Mouse (Mus musculus): ENCODE measurements around the gene Vwa7. TPM values are rescaled to one million over a fixed set of nuclear protein-coding genes. Genes with fewer than 3 reads are reported as not detected.

The Vwa7 gene
- polyA plus RNA-seq, 1 experiment from 2014 or later, result 0.28 TPM

DNA sequence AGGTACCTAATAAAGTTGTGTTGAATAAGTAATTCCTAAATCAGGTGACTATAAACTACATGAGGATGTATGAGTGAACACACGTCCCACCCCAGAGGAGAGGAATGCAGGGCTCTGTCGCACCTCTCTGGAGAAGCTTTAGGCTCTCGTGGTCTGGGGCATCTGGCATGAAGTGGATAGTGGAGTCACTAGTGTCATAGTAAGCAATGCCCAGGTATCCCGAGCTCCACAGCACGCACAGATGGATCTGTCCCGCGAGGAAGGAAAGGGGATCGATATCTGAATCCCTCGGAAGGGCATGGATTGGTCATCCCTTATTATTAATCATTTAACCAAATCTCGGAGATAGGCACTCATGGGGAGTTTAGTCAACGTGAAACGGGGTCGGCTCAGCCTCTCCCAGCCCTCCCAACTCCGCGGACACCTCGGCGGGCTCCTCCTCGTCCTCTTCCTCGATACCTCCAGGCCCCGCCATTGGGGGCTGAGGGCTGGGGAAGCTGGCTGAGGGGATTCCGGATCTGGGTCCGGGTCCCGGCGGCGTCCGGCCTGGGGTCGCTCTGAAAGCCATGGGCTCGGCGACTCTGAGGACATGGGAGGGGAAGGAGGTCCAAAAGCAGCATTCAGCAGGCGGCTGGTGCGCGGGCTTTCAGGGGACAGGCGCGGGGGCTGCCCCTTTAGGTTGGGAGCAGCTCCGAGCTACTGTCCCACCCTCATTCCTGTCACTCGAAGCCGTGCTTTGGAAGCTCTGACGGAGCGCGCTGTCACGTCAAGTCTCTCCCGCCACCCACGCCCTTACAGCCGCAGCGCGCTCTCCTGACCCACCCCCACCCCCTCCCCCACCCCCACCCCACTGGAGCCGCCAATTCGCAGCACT, 29.7 kb downstream of the Vwa7 start:
- 3% methylated on average over 47 of the region's 48 CpGs for WGBS
- no peaks in the 10 kb centered on the region for H3K36me3 ChIP-seq (ENCODE audit: control insufficient read depth, insufficient read depth, low read length)
- H3K9ac ChIP-seq (ENCODE audit: low read depth, low read length), result peak overlapping the region; percentile 89
- no peaks in the 10 kb centered on the region for H3K27me3 ChIP-seq (ENCODE audit: control insufficient read depth, insufficient read depth, low read length)
- H3K4me2 ChIP-seq (replicated peaks; ENCODE audit: low read depth, low read length), result peak overlapping the region; percentile 98
- peaks cover 31% of the 10 kb centered on the region for H3K4me1 ChIP-seq (ENCODE audit: control insufficient read depth, insufficient read depth, low read length)
- no peak; the same call in 1 of the 2 replicates for ATAC-seq (ENCODE audit: low FRiP score, low TSS enrichment)
- peak overlapping the region; percentile 62 for H3K4me3 ChIP-seq (ENCODE audit: low read length)
- peak overlapping the region; percentile 88 for H3K27ac ChIP-seq (ENCODE audit: low read depth, low read length)
- H3K9me3 ChIP-seq (ENCODE audit: control insufficient read depth, low read length), result no peaks in the 10 kb centered on the region

DNA sequence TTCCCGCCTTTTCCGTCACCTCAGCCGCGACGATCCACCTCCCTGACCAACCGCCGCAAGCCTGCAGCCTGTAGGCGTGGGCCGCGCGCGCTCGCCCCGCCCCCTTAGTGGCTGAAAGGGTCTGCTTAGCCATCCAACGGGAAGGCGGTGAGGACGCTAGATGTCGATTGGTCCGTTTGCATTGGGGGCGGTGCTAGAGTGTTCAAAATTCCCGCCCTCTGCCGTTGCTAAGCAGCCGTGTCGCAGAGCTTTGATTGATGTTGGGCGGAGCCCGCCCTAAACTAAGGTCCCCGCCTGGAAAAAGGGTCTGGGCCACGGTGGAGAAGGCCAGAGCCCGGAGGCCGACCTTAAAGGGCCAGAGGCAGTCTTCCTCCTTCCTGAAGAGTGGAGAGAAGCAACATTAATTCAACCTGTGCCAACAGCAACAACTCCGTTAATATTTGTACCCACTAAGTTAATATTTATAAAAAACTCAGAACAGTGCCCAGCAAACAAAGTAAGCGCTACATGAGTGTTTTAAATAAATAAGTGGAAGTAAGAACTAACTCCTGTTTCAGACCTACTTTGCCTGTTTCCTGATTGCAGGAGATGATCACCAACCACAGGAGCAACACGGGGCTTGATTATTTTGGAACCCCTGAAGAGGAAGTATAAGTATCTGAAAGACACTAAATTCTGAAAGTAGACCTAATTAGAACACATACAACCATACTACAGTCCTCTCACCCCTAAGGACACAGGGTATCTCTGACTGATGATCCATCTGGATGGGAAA, 30.5 kb downstream of the Vwa7 start, which contains the start of gene Msh5:
TSS of gene Msh5 (minus strand) at position 65 of the 775 bp plus-strand sequence.
- peak; percentile 93 for ATAC-seq (ENCODE audit: low FRiP score, low TSS enrichment)
- 2% methylated on average over 33 of the region's 33 CpGs for WGBS
- H3K27ac ChIP-seq (ENCODE audit: low read depth, low read length), result peak within 1 kb of the TSS; percentile 100
- H3K4me2 ChIP-seq (replicated peaks; ENCODE audit: low read depth, low read length), result peak within 1 kb of the TSS; percentile 98
- peak within 1 kb of the TSS; percentile 62 for H3K4me3 ChIP-seq (ENCODE audit: low read length)
- H3K9ac ChIP-seq (ENCODE audit: low read depth, low read length), result peak within 1 kb of the TSS; percentile 89
- no peaks in the 10 kb centered on the region for H3K27me3 ChIP-seq (ENCODE audit: control insufficient read depth, insufficient read depth, low read length)
- peaks cover 31% of the 10 kb centered on the region for H3K4me1 ChIP-seq (ENCODE audit: control insufficient read depth, insufficient read depth, low read length)
- no peaks in the 10 kb centered on the region for H3K36me3 ChIP-seq (ENCODE audit: control insufficient read depth, insufficient read depth, low read length)
- H3K9me3 ChIP-seq (ENCODE audit: control insufficient read depth, low read length), result no peaks in the 10 kb centered on the region

GRCm38 (mm10) chr17:35047688-35048087, 31.3 kb downstream of the Vwa7 start:
- peak overlapping the region; percentile 100 for H3K27ac ChIP-seq (ENCODE audit: low read depth, low read length)
- H3K36me3 ChIP-seq (ENCODE audit: control insufficient read depth, insufficient read depth, low read length), result peaks cover 5% of the 10 kb centered on the region
- ATAC-seq (ENCODE audit: low FRiP score, low TSS enrichment), result no peak
- WGBS, result 33% methylated on average over 1 of the region's 1 CpGs
- no peak overlapping the region for H3K4me3 ChIP-seq (ENCODE audit: low read length)
- peaks cover 36% of the 10 kb centered on the region for H3K4me1 ChIP-seq (ENCODE audit: control insufficient read depth, insufficient read depth, low read length)
- H3K4me2 ChIP-seq (replicated peaks; ENCODE audit: low read depth, low read length), result peak overlapping the region; percentile 98; the same call in 1 of the 2 replicates
- H3K9ac ChIP-seq (ENCODE audit: low read depth, low read length), result no peak overlapping the region
- no peaks in the 10 kb centered on the region for H3K9me3 ChIP-seq (ENCODE audit: control insufficient read depth, low read length)
- no peaks in the 10 kb centered on the region for H3K27me3 ChIP-seq (ENCODE audit: control insufficient read depth, insufficient read depth, low read length)

- Histone ChIP-seq H3K36me3 (ENCODE audit: control insufficient read depth, insufficient read depth, low read length) (peaks cover 11% of the 10 kb centered on the region), H3K9me3 (ENCODE audit: control insufficient read depth, low read length) (no peaks in the 10 kb centered on the region), H3K4me1 (ENCODE audit: control insufficient read depth, insufficient read depth, low read length) (peaks cover 36% of the 10 kb centered on the region), H3K27ac (ENCODE audit: low read depth, low read length) (peak overlapping the region; percentile 100), H3K9ac (ENCODE audit: low read depth, low read length) (no peak overlapping the region; the same call in 1 of the 2 replicates), H3K4me3 (ENCODE audit: low read length) (no peak overlapping the region), H3K4me2 (replicated peaks; ENCODE audit: low read depth, low read length) (peak overlapping the region; percentile 6; the same call in 1 of the 2 replicates), H3K27me3 (ENCODE audit: control insufficient read depth, insufficient read depth, low read length) (no peaks in the 10 kb centered on the region)
- WGBS, result 34% methylated on average over 11 of the region's 11 CpGs
- ATAC-seq (ENCODE audit: low FRiP score, low TSS enrichment), result no peak
These were observed 32.0 kb downstream of the Vwa7 start for GRCm38 (mm10) chr17:35048149-35048931.

DNA sequence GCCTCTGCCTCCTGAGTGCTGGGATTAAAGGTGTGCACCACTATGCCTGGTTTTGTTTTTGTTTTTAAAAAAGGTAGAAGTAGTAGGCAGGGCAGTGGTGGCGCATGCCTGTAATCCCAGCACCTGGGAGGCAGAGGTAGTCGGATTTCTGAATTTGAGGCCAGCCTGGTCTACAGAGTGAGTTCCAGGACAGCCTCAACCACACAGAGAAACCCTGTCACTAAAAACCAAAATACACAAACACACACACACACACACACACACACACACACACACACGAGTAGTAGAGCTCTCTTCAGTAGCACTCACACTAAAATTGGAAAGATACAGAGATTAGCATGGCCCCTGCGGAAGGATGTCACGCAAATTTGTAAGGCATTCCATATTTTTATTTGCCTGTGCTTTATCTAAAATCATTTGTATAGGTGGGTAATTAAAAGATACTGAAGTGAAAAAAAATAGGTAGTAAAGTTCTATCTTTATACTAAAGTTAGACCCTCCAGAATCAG, 32.6 kb downstream of the Vwa7 start:
- peak overlapping the region; percentile 61; the same call in 1 of the 2 replicates for H3K4me3 ChIP-seq (ENCODE audit: low read length)

DNA sequence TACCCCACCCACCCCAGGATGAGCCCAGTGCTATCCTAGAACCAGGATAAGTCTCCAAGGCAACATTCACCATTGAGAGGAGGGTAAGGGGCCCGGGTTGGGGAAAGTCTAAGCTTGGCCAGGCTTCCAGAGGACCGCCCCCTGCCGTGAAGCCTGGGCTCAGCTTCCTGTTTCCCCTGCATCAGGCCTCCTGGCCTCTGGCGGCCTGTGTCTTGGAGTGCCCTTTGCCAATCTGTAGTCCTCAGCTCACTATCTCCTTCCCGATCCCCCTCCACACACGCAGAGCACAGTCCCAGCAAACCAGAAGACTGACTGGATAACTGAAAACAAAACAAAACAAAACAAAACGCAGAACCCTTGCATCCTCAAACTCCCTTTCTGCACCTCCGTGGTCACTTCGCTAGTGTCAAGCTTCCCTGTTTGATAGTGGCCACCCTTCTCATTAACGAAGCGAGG, 33.2 kb downstream of the Vwa7 start, which contains the start of gene Clic1:
TSS of gene Clic1 (plus strand) at position 406 of the 456 bp plus-strand sequence.
- Histone ChIP-seq H3K27me3 (ENCODE audit: control insufficient read depth, insufficient read depth, low read length) (no peaks in the 10 kb centered on the region), H3K4me1 (ENCODE audit: control insufficient read depth, insufficient read depth, low read length) (peaks cover 36% of the 10 kb centered on the region), H3K4me3 (ENCODE audit: low read length) (peak within 1 kb of the TSS; percentile 61), H3K9me3 (ENCODE audit: control insufficient read depth, low read length) (no peaks in the 10 kb centered on the region), H3K9ac (ENCODE audit: low read depth, low read length) (peak within 1 kb of the TSS; percentile 80), H3K36me3 (ENCODE audit: control insufficient read depth, insufficient read depth, low read length) (peaks cover 24% of the 10 kb centered on the region), H3K27ac (ENCODE audit: low read depth, low read length) (peak within 1 kb of the TSS; percentile 100), H3K4me2 (replicated peaks; ENCODE audit: low read depth, low read length) (peak within 1 kb of the TSS; percentile 60)
- 3% methylated on average over 11 of the region's 11 CpGs for WGBS
- peak; percentile 24 for ATAC-seq (ENCODE audit: low FRiP score, low TSS enrichment)

More for the DNA sequence above, 32.6 kb downstream of the Vwa7 start:
- H3K4me2 ChIP-seq (replicated peaks; ENCODE audit: low read depth, low read length), result peak overlapping the region; percentile 60; the same call in 1 of the 2 replicates
- peak overlapping the region; percentile 80; the same call in 1 of the 2 replicates for H3K9ac ChIP-seq (ENCODE audit: low read depth, low read length)
- WGBS, result 70% methylated on average over 5 of the region's 5 CpGs
- H3K4me1 ChIP-seq (ENCODE audit: control insufficient read depth, insufficient read depth, low read length), result peaks cover 36% of the 10 kb centered on the region
- no peak for ATAC-seq (ENCODE audit: low FRiP score, low TSS enrichment)
- no peaks in the 10 kb centered on the region for H3K27me3 ChIP-seq (ENCODE audit: control insufficient read depth, insufficient read depth, low read length)
- H3K36me3 ChIP-seq (ENCODE audit: control insufficient read depth, insufficient read depth, low read length), result peaks cover 18% of the 10 kb centered on the region
- peak overlapping the region; percentile 100 for H3K27ac ChIP-seq (ENCODE audit: low read depth, low read length)
- H3K9me3 ChIP-seq (ENCODE audit: control insufficient read depth, low read length), result no peaks in the 10 kb centered on the region

GRCm38 (mm10) chr17:35050126-35050750, 33.9 kb downstream of the Vwa7 start:
- peak; percentile 30 for ATAC-seq (ENCODE audit: low FRiP score, low TSS enrichment)
- Histone ChIP-seq H3K36me3 (ENCODE audit: control insufficient read depth, insufficient read depth, low read length) (peaks cover 28% of the 10 kb centered on the region), H3K9me3 (ENCODE audit: control insufficient read depth, low read length) (no peaks in the 10 kb centered on the region), H3K4me3 (ENCODE audit: low read length) (peak overlapping the region; percentile 61), H3K4me2 (replicated peaks; ENCODE audit: low read depth, low read length) (peak overlapping the region; percentile 60), H3K4me1 (ENCODE audit: control insufficient read depth, insufficient read depth, low read length) (peaks cover 32% of the 10 kb centered on the region), H3K27me3 (ENCODE audit: control insufficient read depth, insufficient read depth, low read length) (no peaks in the 10 kb centered on the region), H3K9ac (ENCODE audit: low read depth, low read length) (peak overlapping the region; percentile 80), H3K27ac (ENCODE audit: low read depth, low read length) (peak overlapping the region; percentile 100)
- WGBS, result 0% methylated on average over 27 of the region's 27 CpGs

All from kidney, embryonic 14.5 days (tissue).